Mouse (Mus musculus): ENCODE measurements at regions not wholly inside any gene's neighbourhood (a gene's known extent, or its start where the extent isn't known, plus 50 kb on each side); places are given as distances from the start of the nearest gene placed in this dataset.
"Not testable (repeated sequence)": the region's sequence is repeated elsewhere in the genome, so short reads cannot be mapped to it uniquely, and the experiment has no call there.

- no peak for ATAC-seq (ENCODE audit: insufficient number of reproducible peaks, low FRiP score, low TSS enrichment)
These were observed 198.3 kb upstream of the Slc7a14 start for GRCm38 (mm10) chr3:31508471-31508870.

DNA sequence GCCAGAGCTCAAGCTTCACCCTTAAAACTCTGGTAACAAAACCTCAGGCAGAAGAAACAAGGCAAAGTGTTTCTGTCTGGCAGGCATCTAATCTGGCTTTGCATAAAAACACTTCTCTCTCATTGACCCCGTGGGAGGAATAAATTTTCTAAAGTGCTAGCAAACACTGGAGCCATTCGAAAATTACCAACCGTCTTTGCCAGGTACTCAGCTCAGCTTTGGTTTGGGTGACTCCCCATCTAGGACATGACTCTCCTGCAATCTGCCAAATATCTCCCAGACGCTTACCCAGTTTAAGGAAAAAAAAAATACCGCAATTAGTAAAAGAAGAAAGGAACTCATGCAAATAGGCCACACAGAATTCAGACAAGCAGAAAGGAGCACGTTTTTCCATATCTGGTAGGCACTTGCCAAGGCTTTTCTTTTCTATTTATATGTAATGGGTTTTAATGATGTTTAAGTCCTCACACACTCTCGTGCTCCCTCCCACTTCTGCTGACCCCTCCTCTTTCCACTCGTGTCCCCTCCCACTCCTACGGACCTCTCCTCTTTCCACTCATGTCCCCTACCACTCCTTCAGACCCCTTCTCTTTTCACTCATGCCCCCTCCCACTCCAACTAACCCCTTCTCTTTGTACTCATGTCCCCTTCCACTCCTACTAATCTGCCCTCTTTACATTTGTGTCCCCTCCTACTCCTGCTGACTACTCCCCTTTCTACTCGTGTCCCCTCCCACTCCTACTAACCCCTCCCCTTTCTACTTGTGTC, 189.2 kb upstream of the Slc7a14 start:
- ATAC-seq (ENCODE audit: insufficient number of reproducible peaks, low FRiP score, low TSS enrichment), result no peak

DNA sequence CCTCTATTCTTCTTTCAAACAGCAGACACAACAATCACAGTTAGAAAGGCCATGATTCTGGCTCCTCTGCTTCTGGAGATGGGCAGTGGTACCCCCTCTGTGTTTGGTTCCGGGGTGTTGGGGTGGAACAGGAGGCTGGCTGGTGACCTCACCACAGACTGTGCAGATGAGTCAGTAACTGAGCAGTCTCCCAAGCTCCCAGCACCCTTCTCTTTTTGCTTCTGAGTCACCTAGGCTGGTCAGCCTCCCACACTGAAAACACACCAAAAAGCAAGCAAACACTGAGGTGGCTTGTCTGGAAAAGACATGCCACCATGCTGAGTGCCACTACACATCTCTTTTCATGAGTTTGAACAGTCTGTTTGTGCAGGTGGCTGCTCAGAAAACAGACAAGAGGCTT, 185.1 kb upstream of the Slc7a14 start:
- ATAC-seq (ENCODE audit: insufficient number of reproducible peaks, low FRiP score, low TSS enrichment), result no peak

DNA sequence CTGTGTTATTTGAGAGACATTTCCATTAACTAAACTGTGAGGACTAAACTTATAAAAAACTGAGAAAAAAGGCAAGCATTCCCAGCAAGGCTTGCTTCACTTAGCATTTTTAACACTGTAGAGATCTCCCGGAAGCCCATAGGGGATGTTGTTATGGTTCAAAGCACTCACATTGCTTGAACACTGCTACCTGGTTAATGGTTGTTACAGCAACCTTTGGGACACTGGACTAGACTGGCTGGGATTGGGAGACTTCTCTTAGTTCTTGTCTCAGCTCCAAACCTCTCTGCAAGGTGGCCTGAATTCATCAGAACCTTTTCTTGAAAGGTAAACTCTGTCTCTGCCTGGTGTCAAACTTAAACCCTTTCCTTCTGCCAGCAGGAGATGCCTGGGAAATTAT, 184.5 kb upstream of the Slc7a14 start:
- no peak for ATAC-seq (ENCODE audit: insufficient number of reproducible peaks, low FRiP score, low TSS enrichment)

- not testable (repeated sequence) for ATAC-seq (ENCODE audit: insufficient number of reproducible peaks, low FRiP score, low TSS enrichment)
These were observed 181.6 kb upstream of the Slc7a14 start for GRCm38 (mm10) chr3:31491736-31492135.

DNA sequence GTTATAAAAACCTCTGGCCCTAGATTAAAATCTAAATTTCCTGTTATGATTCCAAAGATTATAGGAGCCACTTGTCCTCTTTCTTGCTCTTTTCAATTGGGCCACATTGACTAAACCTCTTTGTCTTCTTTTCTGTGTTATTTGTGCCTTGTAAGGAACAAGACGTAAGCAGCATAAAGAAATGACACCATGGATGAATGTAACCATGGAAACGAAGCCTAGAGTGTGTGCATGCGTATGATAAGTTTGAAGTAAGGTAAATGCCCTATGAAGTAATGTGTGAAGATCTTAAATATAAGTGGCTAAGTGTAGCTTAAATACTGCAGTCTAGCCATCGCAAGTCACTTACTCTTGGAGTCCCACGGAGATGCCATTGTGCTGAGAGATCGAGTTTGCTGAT, 177.4 kb upstream of the Slc7a14 start:
- ATAC-seq (ENCODE audit: insufficient number of reproducible peaks, low FRiP score, low TSS enrichment), result no peak

DNA sequence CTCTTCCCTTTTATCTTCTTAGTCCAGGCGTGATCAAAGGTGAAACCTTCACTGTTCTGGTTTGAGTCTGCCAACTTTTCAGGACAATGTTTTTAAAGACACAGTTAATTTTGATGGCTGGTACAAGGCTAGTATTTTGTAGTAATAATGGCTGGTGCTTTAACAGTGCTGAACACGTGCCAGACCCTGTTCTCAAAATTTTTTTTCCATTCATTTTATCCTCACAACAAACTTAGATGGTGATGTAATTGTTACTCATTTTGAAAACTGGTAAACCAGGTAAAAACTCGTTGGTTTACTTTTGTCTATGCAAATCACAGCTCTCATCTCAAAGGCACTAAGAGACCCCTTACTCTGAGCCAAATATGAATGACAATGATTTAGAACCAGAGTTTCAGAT, 171.8 kb upstream of the Slc7a14 start:
- ATAC-seq (ENCODE audit: insufficient number of reproducible peaks, low FRiP score, low TSS enrichment), result no peak

DNA sequence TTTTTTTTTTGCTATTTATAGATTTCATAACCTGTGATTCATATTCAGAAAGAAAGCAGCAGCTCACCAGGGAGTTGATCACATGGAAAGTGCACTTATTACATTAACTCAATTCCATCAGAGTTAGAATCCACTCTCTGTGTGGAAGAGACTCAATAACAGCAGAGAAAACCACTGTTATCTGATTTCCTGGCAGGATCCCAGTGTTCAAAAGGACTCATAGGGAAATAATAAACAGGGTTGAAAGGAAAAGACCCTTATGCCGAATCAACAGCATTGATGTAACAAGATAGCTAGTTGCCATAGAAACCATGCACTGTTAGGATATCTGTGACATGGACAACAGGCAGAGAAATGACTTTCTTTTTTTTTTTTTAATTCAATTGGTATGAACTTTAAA, 157.7 kb upstream of the Slc7a14 start:
- ATAC-seq (ENCODE audit: insufficient number of reproducible peaks, low FRiP score, low TSS enrichment), result no peak

DNA sequence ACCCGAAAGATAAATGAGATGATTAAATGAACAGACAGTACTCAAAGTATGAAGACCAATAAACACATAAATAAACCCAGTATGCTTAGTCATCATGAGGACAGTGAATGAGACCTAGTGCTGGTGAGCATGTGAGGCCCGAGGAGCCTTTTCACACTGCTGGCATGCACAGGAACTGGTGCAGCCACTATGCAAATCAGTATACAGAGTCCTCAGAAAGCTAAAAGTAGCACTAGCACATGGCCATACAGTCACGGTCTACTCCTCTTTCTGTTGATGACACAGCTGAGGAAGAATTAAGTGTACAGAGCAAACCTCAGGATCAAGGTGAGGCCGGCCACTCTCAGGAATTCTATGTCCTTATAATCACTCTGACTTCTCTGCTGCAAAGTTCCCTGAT, 154.1 kb upstream of the Slc7a14 start:
- ATAC-seq (ENCODE audit: insufficient number of reproducible peaks, low FRiP score, low TSS enrichment), result no peak

DNA sequence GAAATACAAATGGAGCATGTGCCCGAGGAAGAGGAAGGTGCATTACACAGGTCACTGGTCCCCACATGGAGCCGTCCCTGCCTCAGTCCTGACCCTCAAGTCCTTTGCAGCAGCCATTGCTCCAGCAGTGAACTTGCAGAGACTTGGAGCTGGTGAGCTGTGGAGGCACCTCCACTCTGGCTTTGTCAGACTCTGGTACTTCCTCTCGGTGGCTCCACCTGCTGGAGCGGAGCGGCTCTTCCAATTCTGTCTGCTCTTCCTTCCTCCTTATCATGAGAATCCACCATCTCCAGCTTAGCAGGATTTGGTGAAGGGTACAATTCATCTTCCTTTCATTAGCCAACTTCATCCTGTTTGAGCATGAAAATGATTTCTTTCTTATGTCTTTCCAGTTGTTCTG, 149.3 kb upstream of the Slc7a14 start:
- peak; percentile 61; the same call in 1 of the 2 replicates for ATAC-seq (ENCODE audit: insufficient number of reproducible peaks, low FRiP score, low TSS enrichment)

DNA sequence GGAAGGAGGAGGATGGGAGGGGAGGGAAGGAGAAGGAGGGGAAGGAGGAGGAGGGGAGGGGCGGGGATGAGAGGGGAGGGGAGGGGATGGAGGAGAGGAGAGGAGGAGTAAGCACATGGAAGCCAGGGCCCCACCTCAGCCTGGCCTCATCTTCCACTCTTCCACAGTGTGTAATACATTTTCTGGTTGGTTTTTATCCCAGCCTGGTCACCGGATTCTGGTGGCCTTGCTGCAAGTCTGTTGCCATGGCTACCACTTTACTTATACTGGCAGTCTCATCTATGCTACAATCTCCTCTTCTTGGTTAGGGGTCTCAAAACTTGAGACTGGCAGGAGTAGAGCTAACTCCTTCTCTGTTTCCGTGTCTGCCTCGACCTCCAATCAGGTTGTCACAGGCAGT, 147.8 kb upstream of the Slc7a14 start:
- ATAC-seq (ENCODE audit: insufficient number of reproducible peaks, low FRiP score, low TSS enrichment), result no peak

DNA sequence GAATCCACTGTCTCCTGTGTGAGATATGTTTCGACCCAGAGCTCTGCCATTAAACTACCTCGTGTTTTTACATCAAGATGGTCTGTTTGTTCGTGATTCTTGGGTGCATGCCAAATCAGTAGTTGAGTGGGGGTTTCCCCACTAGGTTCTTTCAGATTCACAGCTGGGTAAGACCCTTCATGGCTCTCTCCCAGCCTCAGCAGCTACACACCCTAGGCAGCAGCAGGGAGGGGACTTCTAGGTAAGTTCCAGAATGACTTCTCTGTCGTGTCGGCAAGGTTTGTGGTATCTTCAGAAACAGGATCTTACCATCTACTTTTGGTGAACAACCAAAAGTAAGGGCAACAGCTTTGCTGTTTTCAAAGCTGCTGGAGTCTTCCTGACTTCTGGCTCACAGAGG, 144.9 kb upstream of the Slc7a14 start:
- ATAC-seq (ENCODE audit: insufficient number of reproducible peaks, low FRiP score, low TSS enrichment), result no peak

DNA sequence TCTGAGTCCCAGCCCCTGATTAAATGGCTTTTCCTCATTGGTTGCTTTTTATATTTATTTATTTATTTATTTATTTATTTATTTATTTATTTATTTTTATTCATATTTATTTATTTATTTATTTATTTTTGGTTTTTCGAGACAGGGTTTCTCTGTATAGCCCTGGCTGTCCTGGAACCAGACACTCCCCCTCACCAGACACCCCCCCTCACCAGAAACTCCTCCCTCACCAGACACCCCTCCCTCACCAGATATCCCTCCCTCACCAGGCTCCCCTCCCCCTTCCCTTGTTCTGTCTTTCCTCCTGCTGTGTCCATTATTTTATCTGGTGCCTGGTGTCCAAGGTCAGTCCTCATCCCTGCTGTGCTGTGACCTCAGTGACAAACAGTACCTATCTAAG, 134.7 kb upstream of the Slc7a14 start:
- no peak for ATAC-seq (ENCODE audit: insufficient number of reproducible peaks, low FRiP score, low TSS enrichment)

- ATAC-seq (ENCODE audit: insufficient number of reproducible peaks, low FRiP score, low TSS enrichment), result no peak
These were observed 134.1 kb upstream of the Slc7a14 start for GRCm38 (mm10) chr3:31444311-31444710.

DNA sequence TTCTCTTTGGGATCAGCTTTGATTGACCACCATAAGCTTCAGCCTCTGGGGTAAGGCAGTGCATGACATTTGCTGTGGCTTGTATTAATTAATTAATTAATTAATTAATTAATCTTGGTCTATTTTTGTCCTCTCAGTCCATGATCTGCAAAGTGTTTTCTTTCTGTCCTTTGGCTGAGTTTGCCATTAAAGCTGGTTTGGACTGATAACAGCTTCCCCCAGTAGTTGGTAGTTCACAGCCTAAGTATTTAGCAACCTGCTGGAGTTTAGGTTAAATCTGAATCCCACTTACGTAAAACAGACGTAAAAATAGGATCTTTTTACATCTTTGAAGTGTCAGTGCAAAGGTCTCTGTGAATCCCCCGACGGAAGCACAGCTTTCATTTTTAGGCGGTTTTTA, 133.7 kb upstream of the Slc7a14 start:
- ATAC-seq (ENCODE audit: insufficient number of reproducible peaks, low FRiP score, low TSS enrichment), result no peak

DNA sequence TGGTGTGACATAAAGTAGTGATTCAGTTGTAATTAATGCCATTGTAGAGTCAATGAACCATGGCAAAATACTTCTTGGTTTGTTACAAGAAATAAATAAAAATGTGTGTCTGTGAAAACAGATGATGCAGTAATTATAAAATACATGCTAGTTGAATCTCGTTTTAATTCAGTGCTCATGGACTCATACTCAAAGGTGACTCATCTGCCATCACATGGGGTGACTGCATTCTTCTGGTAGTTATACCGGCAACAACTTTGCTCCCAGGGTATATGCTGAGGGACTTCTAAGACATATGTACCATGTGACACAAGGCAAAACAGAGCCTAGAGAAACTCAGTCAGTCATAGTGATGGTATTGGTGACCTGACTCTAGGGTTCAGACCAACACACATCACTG, 130.1 kb upstream of the Slc7a14 start:
- no peak for ATAC-seq (ENCODE audit: insufficient number of reproducible peaks, low FRiP score, low TSS enrichment)

- ATAC-seq (ENCODE audit: insufficient number of reproducible peaks, low FRiP score, low TSS enrichment), result no peak
These were observed 127.8 kb upstream of the Slc7a14 start for GRCm38 (mm10) chr3:31437970-31438369.

DNA sequence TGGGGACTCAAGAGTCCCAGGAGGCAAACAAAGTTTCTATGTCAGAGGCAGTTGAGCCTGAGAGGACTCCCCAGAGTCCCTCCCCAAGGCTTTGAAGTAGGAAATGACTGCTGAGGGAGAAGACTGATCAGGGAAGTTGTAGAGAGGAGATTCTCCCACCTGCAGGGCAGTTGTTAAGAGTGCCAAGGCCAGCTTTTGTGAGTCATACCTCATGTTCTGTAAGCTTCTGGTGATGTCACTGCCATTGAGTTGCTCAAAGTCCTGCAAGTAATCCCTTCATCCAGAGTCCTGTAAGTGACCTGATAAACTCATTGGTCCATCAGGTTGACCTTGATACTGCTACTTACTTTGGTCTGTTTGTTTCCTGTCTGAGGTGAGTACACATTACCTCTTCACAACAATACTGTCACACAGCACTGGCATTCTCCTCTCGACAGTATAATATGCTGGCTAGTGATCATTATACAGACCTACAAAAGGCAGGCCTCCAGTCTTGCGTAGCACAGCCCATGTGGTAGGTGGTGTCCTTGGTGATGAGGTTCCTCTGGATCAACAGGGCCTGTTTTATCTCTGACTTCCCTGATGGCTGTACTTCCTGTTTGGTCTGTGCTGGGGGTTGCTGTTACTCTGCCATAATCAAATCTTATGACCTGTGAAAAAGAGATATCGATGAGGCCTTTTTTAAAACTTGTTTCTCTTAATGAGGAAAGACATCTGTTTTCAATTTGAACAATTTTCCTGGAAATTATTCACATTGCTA, 125.2 kb upstream of the Slc7a14 start:
- ATAC-seq (ENCODE audit: insufficient number of reproducible peaks, low FRiP score, low TSS enrichment), result no peak

DNA sequence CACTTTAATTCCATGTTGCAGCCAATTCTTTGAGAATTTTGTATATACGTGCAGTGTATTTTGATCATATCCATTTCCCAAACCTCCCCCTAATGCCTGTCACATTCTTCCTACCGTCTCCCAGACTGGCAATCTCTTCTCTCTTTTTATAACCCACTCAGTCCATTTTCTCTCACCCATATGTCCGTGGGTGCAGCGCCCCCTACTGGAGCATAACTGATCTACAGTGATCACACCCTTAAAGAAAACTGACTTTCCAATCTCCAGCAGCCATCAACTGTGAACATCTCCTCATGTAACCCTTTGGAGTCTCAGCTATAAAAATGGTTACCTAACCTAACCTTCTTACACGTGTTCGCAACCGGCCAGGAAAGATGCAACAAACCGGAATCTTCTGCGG, 123.0 kb upstream of the Slc7a14 start:
- ATAC-seq (ENCODE audit: insufficient number of reproducible peaks, low FRiP score, low TSS enrichment), result no peak

- ATAC-seq (ENCODE audit: insufficient number of reproducible peaks, low FRiP score, low TSS enrichment), result no peak
These were observed 113.3 kb upstream of the Slc7a14 start for GRCm38 (mm10) chr3:31423517-31423916.

DNA sequence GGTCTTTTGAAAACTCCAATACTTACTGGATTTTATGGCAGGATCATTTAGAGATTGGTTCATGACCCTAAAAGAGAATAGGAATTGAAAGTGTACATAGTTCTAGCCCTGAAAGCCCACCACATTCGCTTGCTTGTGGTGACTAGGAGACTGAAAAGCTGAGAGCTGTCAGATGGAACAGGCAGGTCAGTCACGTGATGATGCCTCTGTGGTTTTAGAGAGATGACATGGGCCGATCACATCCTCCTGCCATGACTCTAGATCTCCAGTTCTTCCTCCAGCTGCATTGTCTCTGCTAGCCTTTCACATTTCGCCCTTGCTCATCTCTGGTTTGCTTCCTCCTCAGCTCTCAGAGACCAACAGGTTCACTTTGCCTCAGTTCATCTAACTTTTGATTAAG, 98.6 kb upstream of the Slc7a14 start:
- ATAC-seq (ENCODE audit: insufficient number of reproducible peaks, low FRiP score, low TSS enrichment), result no peak

DNA sequence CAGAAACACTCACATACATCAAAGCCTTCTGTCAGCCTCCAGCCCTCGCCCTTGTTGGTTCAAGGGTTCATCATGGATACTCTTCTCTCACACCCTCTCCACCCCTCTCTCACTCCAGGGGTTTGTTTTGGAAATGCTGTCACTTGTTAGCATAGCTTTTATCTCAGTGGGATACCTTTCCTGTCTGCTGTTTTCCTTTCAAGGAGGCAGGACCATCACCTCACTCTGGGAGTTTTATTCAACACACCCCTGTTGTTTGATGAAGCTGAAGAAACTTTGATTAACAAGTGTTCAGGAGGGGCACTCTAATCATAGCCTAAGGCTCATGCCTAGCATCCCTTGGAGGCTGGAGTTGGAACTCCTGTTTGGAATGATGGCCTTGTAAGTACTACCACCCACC, 95.7 kb upstream of the Slc7a14 start:
- ATAC-seq (ENCODE audit: insufficient number of reproducible peaks, low FRiP score, low TSS enrichment), result no peak

All from cerebellum, adult (tissue).